In genomic region chr9:40455336-40456185, GRCm38 (mm10) we compare ENCODE assay signal across 8 mouse cellular contexts.
A peak's percentile ranks its signal among the peaks of the same experiment; 100 is the strongest.
DNase-seq lines count a peak whose midpoint lies in the region; ATAC-seq and TF ChIP-seq lines count a peak whose summit lies in the region.

No protein-coding gene starts in this region.

- H3K4me2 ChIP-seq in forebrain, embryonic 16.5 days (ENCODE audit: low read length): peak overlapping the region; percentile 100

- H3K4me3 ChIP-seq in G1E (ENCODE audit: low read depth, low read length): peak overlapping the region; percentile 16; the same call in 1 of the 2 replicates
- peak overlapping the region; percentile 79 for H3K4me3 ChIP-seq in forebrain, embryonic 16.5 days (replicated peaks; ENCODE audit: low read length)

- no peak for DNase-seq in G1E (ENCODE audit: low spot score)
- DNase-seq in cerebellum, adult 18-20 months: peak; percentile 71 to 72
- DNase-seq in left cerebral cortex, postnatal 36 days (ENCODE audit: low spot score in 2 of 2): peak; percentile 51 to 52
- DNase-seq in right cerebral cortex, postnatal 14 days: peak; percentile 62
- DNase-seq in urinary bladder, postnatal 25 days (ENCODE audit: low spot score): peak; percentile 26

- no peaks in the 10 kb centered on the region for H3K36me3 ChIP-seq in G1E (replicated peaks)
- H3K36me3 ChIP-seq in forebrain, embryonic 16.5 days (ENCODE audit: control insufficient read depth, insufficient read depth): no peaks in the 10 kb centered on the region

- peaks cover 19% of the 10 kb centered on the region for H3K9me3 ChIP-seq in G1E (replicated peaks)
- H3K9me3 ChIP-seq in forebrain, embryonic 16.5 days (ENCODE audit: control insufficient read depth, low read length): no peaks in the 10 kb centered on the region

- no peaks in the 10 kb centered on the region for H3K27me3 ChIP-seq in G1E (ENCODE audit: insufficient read depth, low read length)
- H3K27me3 ChIP-seq in forebrain, embryonic 16.5 days (replicated peaks; ENCODE audit: control insufficient read depth, insufficient read depth, low read length): no peaks in the 10 kb centered on the region

- peak overlapping the region; percentile 85 for H3K9ac ChIP-seq in forebrain, embryonic 16.5 days (replicated peaks; ENCODE audit: low read depth, low read length)

- peak overlapping the region; percentile 84 for H3K27ac ChIP-seq in forebrain, embryonic 16.5 days (ENCODE audit: low read length)

- no peaks in the 10 kb centered on the region for H3K4me1 ChIP-seq in G1E (ENCODE audit: insufficient read depth, low read depth, low read length)
- H3K4me1 ChIP-seq in forebrain, embryonic 16.5 days (replicated peaks; ENCODE audit: control insufficient read depth, insufficient read depth, low read length): peaks cover 21% of the 10 kb centered on the region

- no peak for TF ChIP-seq CTCF in G1E (IDR thresholded peaks at IDR 0.05; ENCODE audit: low read depth, low read length)

- intact Hi-C loops in left cerebral cortex, postnatal 36 days (cut with DNase I): no loop called here

- under 1% methylated on average over 77 of the region's 77 CpGs for WGBS in forebrain, embryonic 16.5 days

- ATAC-seq in G1E (ENCODE audit: extremely low read depth, insufficient number of reproducible peaks, low FRiP score, poor library complexity, severe bottlenecking): no peak
- ATAC-seq in forebrain, embryonic 16.5 days: peak; percentile 70
- ATAC-seq in hematopoietic stem cell, adult 5-6 weeks (replicated peaks in 1 of 2; ENCODE audit: insufficient read depth in 1 of 2, low FRiP score in 2 of 2, low TSS enrichment in 1 of 2, low read depth in 1 of 2, poor library complexity in 2 of 2, severe bottlenecking in 2 of 2): peak; percentile 65 to 73
- peak; percentile 78 for ATAC-seq in megakaryocyte-erythroid progenitor cell, adult 5-6 weeks (replicated peaks; ENCODE audit: low FRiP score, low TSS enrichment, poor library complexity, severe bottlenecking)
